Mouse (Mus musculus): ENCODE results near the gene Msl1. TPM values are rescaled to one million over a fixed set of nuclear protein-coding genes. Genes with fewer than 3 reads are reported as not detected.

The Msl1 gene
- total and polyA plus RNA-seq, 3 experiments, result 63.2 to 98.0 (median 80.9) TPM

- DNase-seq, result no peak
Observed at GRCm38 (mm10) chr11:98846016-98846415, 50.7 kb downstream of the Msl1 start.

- no peak for DNase-seq
Observed at GRCm38 (mm10) chr11:98846865-98847604, 51.7 kb downstream of the Msl1 start.

GRCm38 (mm10) chr11:98849196-98849894, 54.0 kb downstream of the Msl1 start:
- DNase-seq, result no peak

- DNase-seq, result no peak
Observed at GRCm38 (mm10) chr11:98850100-98851093, 55.1 kb downstream of the Msl1 start.

GRCm38 (mm10) chr11:98854116-98854515, 58.8 kb downstream of the Msl1 start:
- no peak for DNase-seq

- no peak for DNase-seq
Observed at GRCm38 (mm10) chr11:98854659-98855058, 59.3 kb downstream of the Msl1 start.

Other genes starting within 250 kb of the Msl1 start
- under 1 TPM; 0.72 to 0.86 TPM for gene Ikzf3, start 249.5 kb upstream of the Msl1 start, total RNA-seq (2021)
- gene Ikzf3, start 249.5 kb upstream of the Msl1 start, polyA plus RNA-seq (2012; rRNA removed), result 0.10 and 0.36 TPM in 2 replicates
- gene Zpbp2, start 244.4 kb upstream of the Msl1 start, total RNA-seq (2021), result under 1 TPM; 0.66 to 0.69 TPM
- 0.10 and 0.30 TPM in 2 replicates for gene Zpbp2, start 244.4 kb upstream of the Msl1 start, polyA plus RNA-seq (2012; rRNA removed)
- 100 to 1,000 TPM in 1 of 2 experiments, 10 to 100 TPM in 1; 94.9 to 180 TPM for gene Ormdl3, start 208.1 kb upstream of the Msl1 start, total RNA-seq (2021)
- gene Ormdl3, start 208.1 kb upstream of the Msl1 start, polyA plus RNA-seq (2012; rRNA removed), result 151 and 188 TPM in 2 replicates
- not detected for gene Lrrc3c, start 197.2 kb upstream of the Msl1 start, total RNA-seq (2021)
- not detected in 2 replicates for gene Lrrc3c, start 197.2 kb upstream of the Msl1 start, polyA plus RNA-seq (2012; rRNA removed)
- 10 to 100 TPM in 1 of 2 experiments, 1 to 10 TPM in 1; 6.3 to 15.3 TPM for gene Gm12355, start 169.9 kb upstream of the Msl1 start, total RNA-seq (2021)
- not detected in 2 replicates for gene Gm12355, start 169.9 kb upstream of the Msl1 start, polyA plus RNA-seq (2012; rRNA removed)
- 10 to 100 TPM in 1 of 2 experiments, 1 to 10 TPM in 1; 4.7 to 19.4 TPM for gene Gsdma3, start 169.2 kb upstream of the Msl1 start, total RNA-seq (2021)
- gene Gsdma3, start 169.2 kb upstream of the Msl1 start, polyA plus RNA-seq (2012; rRNA removed), result not detected in 2 replicates
- under 1 TPM; 0.35 to 0.69 TPM for gene Gsdma2, start 148.8 kb upstream of the Msl1 start, total RNA-seq (2021)
- 0.12 TPM in 2 replicates for gene Gsdma2, start 148.8 kb upstream of the Msl1 start, polyA plus RNA-seq (2012; rRNA removed)
- gene Gsdma, start 131.2 kb upstream of the Msl1 start, total RNA-seq (2021), result not detected
- not detected in 2 replicates for gene Gsdma, start 131.2 kb upstream of the Msl1 start, polyA plus RNA-seq (2012; rRNA removed)
- 100 to 1,000 TPM; 128 to 130 TPM for gene Psmd3, start 113.0 kb upstream of the Msl1 start, total RNA-seq (2021)
- 177 and 195 TPM in 2 replicates for gene Psmd3, start 113.0 kb upstream of the Msl1 start, polyA plus RNA-seq (2012; rRNA removed)
- not detected for gene Csf3, start 94.3 kb upstream of the Msl1 start, total RNA-seq (2021)
- 0.26 TPM in 1 of 2 replicates, not detected in the other for gene Csf3, start 94.3 kb upstream of the Msl1 start, polyA plus RNA-seq (2012; rRNA removed)
- gene Med24, start 66.1 kb upstream of the Msl1 start, total RNA-seq (2021), result 10 to 100 TPM; 45.3 to 55.1 TPM
- gene Med24, start 66.1 kb upstream of the Msl1 start, polyA plus RNA-seq (2012; rRNA removed), result 74.3 and 99.6 TPM in 2 replicates
- gene Thra, start 54.9 kb upstream of the Msl1 start, total RNA-seq (2021), result 10 to 100 TPM; 84.6 to 86.1 TPM
- 105 and 132 TPM in 2 replicates for gene Thra, start 54.9 kb upstream of the Msl1 start, polyA plus RNA-seq (2012; rRNA removed)
- gene Nr1d1, start 20.2 kb upstream of the Msl1 start, total RNA-seq (2021), result 100 to 1,000 TPM; 135 to 155 TPM
- gene Nr1d1, start 20.2 kb upstream of the Msl1 start, polyA plus RNA-seq (2012; rRNA removed), result 404 and 577 TPM in 2 replicates
- 10 to 100 TPM; 30.0 to 32.3 TPM for gene Casc3, start 9.4 kb downstream of the Msl1 start, total RNA-seq (2021)
- 27.9 and 30.2 TPM in 2 replicates for gene Casc3, start 9.4 kb downstream of the Msl1 start, polyA plus RNA-seq (2012; rRNA removed)
- gene Rapgefl1, start 41.3 kb downstream of the Msl1 start, total RNA-seq (2021), result under 1 TPM; 0.29 to 0.79 TPM
- 1.5 and 1.9 TPM in 2 replicates for gene Rapgefl1, start 41.3 kb downstream of the Msl1 start, polyA plus RNA-seq (2012; rRNA removed)
- gene Wipf2, start 68.1 kb downstream of the Msl1 start, total RNA-seq (2021), result 10 to 100 TPM; 15.6 to 23.7 TPM
- 8.9 and 13.4 TPM in 2 replicates for gene Wipf2, start 68.1 kb downstream of the Msl1 start, polyA plus RNA-seq (2012; rRNA removed)
- under 1 TPM; 0.48 to 0.86 TPM for gene Cdc6, start 112.3 kb downstream of the Msl1 start, total RNA-seq (2021)
- 0.07 and 0.08 TPM in 2 replicates for gene Cdc6, start 112.3 kb downstream of the Msl1 start, polyA plus RNA-seq (2012; rRNA removed)
- 10 to 100 TPM; 17.0 to 30.8 TPM for gene Rara, start 132.3 kb downstream of the Msl1 start, total RNA-seq (2021)
- gene Rara, start 132.3 kb downstream of the Msl1 start, polyA plus RNA-seq (2012; rRNA removed), result 43.7 and 44.9 TPM in 2 replicates
- not detected for gene Gjd3, start 187.5 kb downstream of the Msl1 start, total RNA-seq (2021)
- gene Gjd3, start 187.5 kb downstream of the Msl1 start, polyA plus RNA-seq (2012; rRNA removed), result 1.1 and 1.2 TPM in 2 replicates
- 1 to 10 TPM; 4.1 to 8.1 TPM for gene Top2a, start 228.7 kb downstream of the Msl1 start, total RNA-seq (2021)
- gene Top2a, start 228.7 kb downstream of the Msl1 start, polyA plus RNA-seq (2012; rRNA removed), result 0.28 and 0.29 TPM in 2 replicates
- 100 to 1,000 TPM in 1 of 2 experiments, 10 to 100 TPM in 1; 93.9 to 147 TPM for gene Igfbp4, start 245.7 kb downstream of the Msl1 start, total RNA-seq (2021)
- 144 and 247 TPM in 2 replicates for gene Igfbp4, start 245.7 kb downstream of the Msl1 start, polyA plus RNA-seq (2012; rRNA removed)

All from adrenal gland, adult 2 months (tissue).